Mouse (Mus musculus) G1E (cell line): ENCODE data around the gene Med4.

ENCODE experiments used
- CTCF ChIP-seq: IDR thresholded peaks from 2 replicates; pipeline ENCODE4 v1.5.1; 2012; ENCODE audit warnings: low read depth, low read length, inconsistent platforms, mixed read lengths
- GATA1 ChIP-seq: IDR thresholded peaks from 2 replicates; pipeline ENCODE4 v1.6.1; 2012; ENCODE audit warnings: borderline replicate concordance, low read length, inconsistent platforms, mixed read lengths

GRCm38 (mm10) chr14:73547034-73547433, 37.2 kb downstream of the Med4 start:
- TF ChIP-seq CTCF (no peak), GATA1 (no peak)
